Mouse (Mus musculus): ENCODE measurements around the gene Sod1. TPM values are rescaled to one million over a fixed set of nuclear protein-coding genes. Genes with fewer than 3 reads are reported as not detected.

Sod1 gene
- polyA plus RNA-seq (2012; rRNA removed): 758 and 779 TPM in 2 replicates

DNA sequence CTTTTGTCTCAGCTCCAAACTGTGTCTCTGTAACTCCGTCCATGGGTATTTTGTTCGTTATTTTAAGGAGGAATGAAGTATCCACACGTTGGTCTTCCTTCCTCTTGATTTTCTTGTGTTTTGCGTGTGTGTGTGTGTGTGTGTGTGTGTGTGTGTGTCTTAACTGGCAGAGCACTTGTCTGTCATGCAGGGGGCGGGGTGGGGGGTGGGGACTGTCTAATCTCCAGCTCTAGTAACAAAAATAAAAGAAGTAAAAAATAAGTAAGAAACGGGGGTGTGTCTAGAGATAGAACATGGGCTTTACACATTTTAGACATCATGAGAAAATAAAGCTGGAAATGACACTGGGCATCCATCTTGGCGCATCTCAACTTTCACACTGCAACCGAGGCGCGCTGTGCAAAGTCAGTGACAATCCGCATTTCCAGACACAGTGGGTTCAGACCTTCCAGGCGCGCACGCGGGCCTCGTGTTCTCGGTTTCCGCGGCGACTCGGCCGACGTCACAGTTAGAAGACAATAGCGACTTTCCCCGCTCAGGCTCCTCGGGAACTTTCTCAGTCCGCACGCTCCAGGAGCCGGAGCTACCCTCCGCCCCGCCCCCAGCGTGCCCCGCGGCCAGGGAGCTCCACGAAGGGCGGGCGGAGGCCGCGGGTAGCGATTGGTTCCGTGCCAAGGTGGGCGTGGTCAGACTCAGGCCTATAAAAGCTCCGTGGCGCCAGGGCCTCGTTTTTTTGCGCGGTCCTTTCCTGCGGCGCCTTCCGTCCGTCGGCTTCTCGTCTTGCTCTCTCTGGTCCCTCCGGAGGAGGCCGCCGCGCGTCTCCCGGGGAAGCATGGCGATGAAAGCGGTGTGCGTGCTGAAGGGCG, at the start of gene Sod1:
Gene Sod1, plus strand, starts transcription at position 729 of the 866 bp plus-strand sequence.
- no peak for TF ChIP-seq CTCF (IDR thresholded peaks at IDR 0.05; ENCODE audit: extremely low read depth, insufficient read depth, low read length)
- peak; percentile 98 for TF ChIP-seq POLR2A (IDR thresholded peaks at IDR 0.05; ENCODE audit: extremely low read depth, insufficient read depth, low read length)
- Histone ChIP-seq H3K4me1 (ENCODE audit: control insufficient read depth, insufficient read depth, low read length) (peaks cover 2% of the 10 kb centered on the region; the same call in 1 of the 2 replicates), H3K27ac (ENCODE audit: insufficient read depth, low read length) (peak within 1 kb of the TSS; percentile 67), H3K4me3 (ENCODE audit: insufficient read depth, low read length) (peak within 1 kb of the TSS; percentile 99)

DNA sequence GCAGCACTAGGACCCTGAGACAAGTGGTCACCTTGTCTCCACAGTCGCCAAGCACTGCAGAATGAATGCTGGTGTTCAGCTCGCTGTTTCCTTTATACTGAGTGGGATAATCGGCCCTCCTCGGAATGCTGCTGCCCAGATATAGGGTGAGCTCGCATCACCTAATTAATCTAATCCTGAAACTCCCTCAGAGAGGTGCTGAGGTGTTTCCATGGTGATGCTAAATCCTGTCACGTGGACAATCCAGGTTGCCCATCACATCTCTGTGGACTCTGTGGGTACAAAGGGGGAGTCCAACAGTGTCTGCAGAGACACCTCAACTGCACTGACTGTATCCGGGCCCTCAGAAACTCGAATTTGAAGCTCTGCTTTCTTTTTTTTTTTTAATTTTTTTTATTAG, 49.1 kb upstream of the Sod1 start:
- H3K4me1 ChIP-seq (ENCODE audit: control insufficient read depth, insufficient read depth, low read length): peaks cover 4% of the 10 kb centered on the region
- H3K4me3 ChIP-seq (ENCODE audit: insufficient read depth, low read length): no peak overlapping the region
- no peak for TF ChIP-seq CTCF (IDR thresholded peaks at IDR 0.05; ENCODE audit: extremely low read depth, insufficient read depth, low read length)
- TF ChIP-seq POLR2A (IDR thresholded peaks at IDR 0.05; ENCODE audit: extremely low read depth, insufficient read depth, low read length): no peak
- no peak overlapping the region for H3K27ac ChIP-seq (ENCODE audit: insufficient read depth, low read length)

DNA sequence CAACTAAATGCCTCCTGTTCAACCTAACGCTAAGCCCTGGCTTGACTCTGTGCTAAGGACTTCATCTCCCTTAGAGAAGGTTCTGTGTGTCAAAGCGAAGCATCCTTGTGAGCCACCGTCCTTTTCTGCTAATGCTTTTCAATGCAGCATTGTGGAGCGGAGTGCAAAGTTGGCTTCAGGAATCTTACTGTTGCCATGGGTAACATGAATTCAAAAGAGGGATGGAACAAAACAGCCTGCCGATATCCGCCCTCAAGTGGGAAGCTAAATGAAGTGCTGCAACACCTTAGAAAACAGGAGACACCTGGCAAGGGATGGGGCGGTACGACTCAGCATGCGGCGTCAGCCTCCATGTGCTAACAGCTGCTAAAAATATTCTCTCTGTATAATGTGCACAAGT, 44.1 kb upstream of the Sod1 start:
- TF ChIP-seq POLR2A (IDR thresholded peaks at IDR 0.05; ENCODE audit: extremely low read depth, insufficient read depth, low read length) (no peak), CTCF (IDR thresholded peaks at IDR 0.05; ENCODE audit: extremely low read depth, insufficient read depth, low read length) (no peak)
- Histone ChIP-seq H3K4me1 (ENCODE audit: control insufficient read depth, insufficient read depth, low read length) (peaks cover 4% of the 10 kb centered on the region), H3K4me3 (ENCODE audit: insufficient read depth, low read length) (no peak overlapping the region), H3K27ac (ENCODE audit: insufficient read depth, low read length) (peak overlapping the region; percentile 55; the same call in 1 of the 2 replicates)

DNA sequence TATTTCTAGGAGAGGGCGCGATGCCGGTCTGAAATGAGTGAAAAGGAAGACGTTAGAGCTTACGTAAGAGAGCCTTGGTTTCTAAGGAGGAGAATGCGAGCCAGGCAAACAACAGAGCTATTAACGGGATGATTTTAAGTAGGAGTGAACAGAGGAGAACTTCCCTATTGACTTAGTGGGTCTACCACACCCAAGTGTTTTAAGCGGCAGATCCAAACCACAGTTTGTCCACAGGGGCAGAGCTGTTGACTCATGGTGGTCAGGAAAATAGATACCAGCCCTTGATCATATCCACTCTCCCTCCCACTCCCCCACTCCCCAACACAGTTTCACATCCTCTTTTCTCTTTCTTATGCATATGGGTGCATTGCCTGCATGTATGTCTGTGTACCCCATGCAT, 43.1 kb upstream of the Sod1 start:
- TF ChIP-seq POLR2A (IDR thresholded peaks at IDR 0.05; ENCODE audit: extremely low read depth, insufficient read depth, low read length) (no peak), CTCF (IDR thresholded peaks at IDR 0.05; ENCODE audit: extremely low read depth, insufficient read depth, low read length) (no peak)
- no peak overlapping the region for H3K4me3 ChIP-seq (ENCODE audit: insufficient read depth, low read length)
- H3K27ac ChIP-seq (ENCODE audit: insufficient read depth, low read length): no peak overlapping the region
- peaks cover 4% of the 10 kb centered on the region for H3K4me1 ChIP-seq (ENCODE audit: control insufficient read depth, insufficient read depth, low read length)

DNA sequence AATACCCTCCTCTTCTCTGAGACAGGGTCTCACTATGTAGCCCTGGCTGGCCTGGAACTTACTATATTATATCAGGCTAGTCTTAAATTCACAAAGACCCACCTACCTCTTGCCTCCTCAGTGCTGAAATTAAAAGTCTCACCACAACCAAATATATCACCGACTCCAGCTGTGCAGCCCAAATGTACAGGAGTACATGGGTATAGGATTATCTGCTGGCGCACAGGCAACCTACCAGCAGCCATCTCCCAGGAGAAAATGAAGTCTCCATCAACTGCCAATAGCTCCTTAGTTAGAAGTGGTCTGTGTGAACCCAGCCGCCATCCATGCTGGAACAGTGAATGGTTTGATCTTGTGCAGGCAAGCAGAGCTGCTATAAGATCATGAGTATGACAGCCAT, 42.1 kb upstream of the Sod1 start:
- Histone ChIP-seq H3K27ac (ENCODE audit: insufficient read depth, low read length) (no peak overlapping the region), H3K4me1 (ENCODE audit: control insufficient read depth, insufficient read depth, low read length) (peaks cover 4% of the 10 kb centered on the region), H3K4me3 (ENCODE audit: insufficient read depth, low read length) (no peak overlapping the region)
- no peak for TF ChIP-seq POLR2A (IDR thresholded peaks at IDR 0.05; ENCODE audit: extremely low read depth, insufficient read depth, low read length)
- TF ChIP-seq CTCF (IDR thresholded peaks at IDR 0.05; ENCODE audit: extremely low read depth, insufficient read depth, low read length): no peak

DNA sequence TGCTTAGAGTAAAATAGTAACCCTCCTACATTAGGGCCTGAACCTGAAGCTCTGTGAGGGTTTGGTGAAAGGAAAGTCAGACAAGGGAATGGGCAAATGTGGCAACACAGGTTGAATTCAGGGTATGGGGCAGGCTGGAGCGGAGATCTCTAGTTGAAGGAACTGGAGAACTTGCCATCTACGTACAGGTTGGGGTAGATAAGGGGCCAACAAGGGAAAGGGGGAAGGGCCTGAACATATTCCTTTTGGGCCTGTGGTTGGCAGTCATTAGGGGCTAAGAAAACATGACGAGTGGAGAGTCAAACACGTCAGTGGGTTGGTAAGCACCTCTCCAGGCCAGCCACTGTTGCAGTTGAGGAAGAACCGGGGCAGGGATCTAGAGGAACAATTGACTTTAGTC, 40.7 kb upstream of the Sod1 start:
- TF ChIP-seq POLR2A (IDR thresholded peaks at IDR 0.05; ENCODE audit: extremely low read depth, insufficient read depth, low read length): no peak
- no peak for TF ChIP-seq CTCF (IDR thresholded peaks at IDR 0.05; ENCODE audit: extremely low read depth, insufficient read depth, low read length)
- no peak overlapping the region for H3K4me3 ChIP-seq (ENCODE audit: insufficient read depth, low read length)
- peaks cover 4% of the 10 kb centered on the region for H3K4me1 ChIP-seq (ENCODE audit: control insufficient read depth, insufficient read depth, low read length)
- no peak overlapping the region for H3K27ac ChIP-seq (ENCODE audit: insufficient read depth, low read length)

DNA sequence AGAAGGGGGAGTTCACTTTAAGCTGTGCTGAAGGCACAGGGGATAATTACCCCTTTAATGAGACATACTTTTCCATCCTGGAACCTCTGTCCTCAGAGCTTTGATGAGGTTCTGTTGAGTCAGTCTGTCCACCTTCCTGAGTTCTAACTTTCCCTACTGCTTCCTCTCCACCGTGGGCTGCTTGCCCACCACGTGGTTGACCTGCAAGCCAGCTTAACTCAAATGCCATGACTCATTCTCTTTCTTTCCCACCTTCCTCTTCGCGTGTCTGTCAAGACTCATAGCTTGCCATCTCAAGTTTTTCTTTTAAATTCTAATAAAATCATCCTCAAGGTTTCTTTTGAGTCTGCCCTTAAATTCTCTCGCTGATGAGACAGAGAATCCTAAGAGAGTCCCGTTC, 39.6 kb upstream of the Sod1 start:
- Histone ChIP-seq H3K4me3 (ENCODE audit: insufficient read depth, low read length) (no peak overlapping the region), H3K27ac (ENCODE audit: insufficient read depth, low read length) (no peak overlapping the region), H3K4me1 (ENCODE audit: control insufficient read depth, insufficient read depth, low read length) (peaks cover 4% of the 10 kb centered on the region)
- TF ChIP-seq POLR2A (IDR thresholded peaks at IDR 0.05; ENCODE audit: extremely low read depth, insufficient read depth, low read length): no peak
- no peak for TF ChIP-seq CTCF (IDR thresholded peaks at IDR 0.05; ENCODE audit: extremely low read depth, insufficient read depth, low read length)

DNA sequence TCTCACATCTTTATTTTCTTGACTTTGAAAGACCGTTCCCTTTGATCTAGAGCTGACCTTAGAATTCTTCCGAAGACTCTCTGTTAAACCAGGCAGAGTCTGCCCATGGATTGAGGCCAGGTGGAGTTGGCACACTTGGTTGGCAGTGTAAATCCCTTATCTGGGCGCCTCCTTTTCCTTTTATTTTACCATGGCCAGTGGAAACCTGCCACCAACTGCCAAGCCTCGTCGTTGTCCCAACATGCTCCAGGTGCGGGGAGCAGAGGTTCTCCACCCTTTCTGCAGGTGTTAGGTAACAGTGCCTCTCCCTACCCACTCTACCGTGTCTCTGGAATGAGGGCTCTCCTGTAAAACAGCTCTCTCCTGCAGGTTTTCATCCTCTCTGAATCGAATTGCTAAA, 38.9 kb upstream of the Sod1 start:
- Histone ChIP-seq H3K4me1 (ENCODE audit: control insufficient read depth, insufficient read depth, low read length) (0 out of 2 replicates have a peak, but pooled peaks cover 2% of the 10 kb centered on the region), H3K4me3 (ENCODE audit: insufficient read depth, low read length) (no peak overlapping the region), H3K27ac (ENCODE audit: insufficient read depth, low read length) (no peak overlapping the region)
- TF ChIP-seq CTCF (IDR thresholded peaks at IDR 0.05; ENCODE audit: extremely low read depth, insufficient read depth, low read length): no peak
- TF ChIP-seq POLR2A (IDR thresholded peaks at IDR 0.05; ENCODE audit: extremely low read depth, insufficient read depth, low read length): no peak

DNA sequence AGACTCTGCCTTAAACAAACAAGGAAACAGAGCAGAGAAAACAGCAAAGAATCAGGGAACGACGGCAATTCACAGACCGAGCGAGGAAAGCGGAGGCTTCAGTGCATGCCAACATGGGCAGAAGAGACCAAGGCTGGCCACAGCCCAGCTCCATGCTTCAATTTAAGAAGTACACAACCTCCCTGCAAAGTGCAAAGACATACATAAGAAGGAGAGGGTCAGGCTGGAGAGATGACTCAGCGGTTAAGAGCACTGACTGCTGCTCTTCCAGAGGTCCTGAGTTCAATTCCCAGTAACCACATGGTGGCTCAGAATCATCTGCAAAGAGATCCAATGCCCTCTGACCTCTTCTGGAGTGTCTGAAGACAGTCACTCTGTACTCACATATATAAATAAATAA, 36.4 kb upstream of the Sod1 start:
- H3K4me3 ChIP-seq (ENCODE audit: insufficient read depth, low read length): no peak overlapping the region
- H3K4me1 ChIP-seq (ENCODE audit: control insufficient read depth, insufficient read depth, low read length): no peaks in the 10 kb centered on the region
- no peak overlapping the region for H3K27ac ChIP-seq (ENCODE audit: insufficient read depth, low read length)
- TF ChIP-seq CTCF (IDR thresholded peaks at IDR 0.05; ENCODE audit: extremely low read depth, insufficient read depth, low read length): no peak
- no peak for TF ChIP-seq POLR2A (IDR thresholded peaks at IDR 0.05; ENCODE audit: extremely low read depth, insufficient read depth, low read length)
